Mouse (Mus musculus) MEL-GATA-1-ER (cell line): ENCODE results near the gene Sec23b.
A peak's percentile ranks its signal among the peaks of the same experiment; 100 is the strongest.
"Not testable (repeated sequence)": the region's sequence is repeated elsewhere in the genome, so short reads cannot be mapped to it uniquely, and the experiment has no call there.

ENCODE experiments used
- DNase-seq: peaks from one replicate; pipeline ENCODE4 v3.0.0-alpha.2; 2012; ENCODE audit warnings: low read depth; ENCODE audit errors: extremely low read depth

The Sec23b gene

DNA sequence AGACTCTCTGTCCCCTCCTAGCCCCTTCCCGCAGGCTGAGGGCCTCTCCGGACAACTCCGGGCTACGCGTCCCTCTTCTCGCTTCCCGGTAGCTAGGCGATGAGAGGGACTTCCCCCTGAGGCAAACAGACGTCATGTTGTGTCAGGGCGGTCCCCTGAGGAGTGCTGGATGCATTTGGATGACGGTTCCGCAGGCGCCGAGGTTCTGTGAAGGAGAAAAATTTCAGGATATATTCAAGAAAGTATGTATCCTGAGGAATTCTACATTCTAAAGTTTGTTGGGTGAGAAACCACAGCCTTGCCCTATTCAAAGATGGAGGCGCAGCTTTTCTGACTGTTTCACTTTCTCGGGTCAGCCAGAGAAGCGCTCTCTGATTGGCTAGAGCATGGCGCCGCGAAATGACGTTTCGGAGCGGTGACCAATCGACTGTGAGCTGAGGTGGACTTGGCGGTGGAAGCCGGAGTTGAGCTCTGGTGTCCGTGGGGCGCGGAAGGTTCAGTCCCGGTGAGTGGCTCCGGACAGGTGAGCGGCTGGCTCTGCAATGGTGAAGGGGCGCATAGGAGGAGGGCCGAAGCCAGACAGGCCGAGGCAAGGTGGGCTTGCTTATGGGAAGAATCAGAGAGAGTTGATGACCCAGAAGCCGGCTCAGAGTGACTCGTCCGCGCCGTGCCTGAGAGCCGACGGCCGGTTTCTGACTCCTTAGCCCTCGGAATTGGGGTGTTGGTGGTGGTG, at the start of gene Sec23b:
TSS of gene Sec23b (plus strand) at position 410 of the 733 bp plus-strand sequence.
- DNase-seq, result peak; percentile 93

DNA sequence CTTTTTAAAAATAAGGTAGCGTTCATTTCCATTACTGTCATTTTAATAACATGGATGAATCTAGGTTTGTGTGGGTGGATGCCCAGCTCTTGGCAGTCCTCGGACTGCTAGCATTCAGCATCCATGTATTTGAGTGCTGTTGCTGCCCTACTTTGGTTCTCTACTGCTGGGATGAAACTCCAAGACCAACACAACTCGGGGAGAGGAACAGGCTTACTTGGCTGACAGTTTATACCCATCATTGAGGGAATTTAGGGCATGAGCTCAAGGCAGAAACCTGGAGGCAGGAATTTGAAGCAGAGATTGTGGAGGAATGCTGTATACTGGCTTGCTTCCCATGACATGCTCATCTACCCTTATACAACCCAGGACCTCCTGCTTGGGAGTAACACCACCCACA, 41.4 kb upstream of the Sec23b start:
- no peak for DNase-seq

GRCm38 (mm10) chr2:144519772-144520171, 36.3 kb upstream of the Sec23b start:
- no peak for DNase-seq

- DNase-seq, result no peak
Measured at GRCm38 (mm10) chr2:144525856-144526255, 30.2 kb upstream of the Sec23b start.

DNA sequence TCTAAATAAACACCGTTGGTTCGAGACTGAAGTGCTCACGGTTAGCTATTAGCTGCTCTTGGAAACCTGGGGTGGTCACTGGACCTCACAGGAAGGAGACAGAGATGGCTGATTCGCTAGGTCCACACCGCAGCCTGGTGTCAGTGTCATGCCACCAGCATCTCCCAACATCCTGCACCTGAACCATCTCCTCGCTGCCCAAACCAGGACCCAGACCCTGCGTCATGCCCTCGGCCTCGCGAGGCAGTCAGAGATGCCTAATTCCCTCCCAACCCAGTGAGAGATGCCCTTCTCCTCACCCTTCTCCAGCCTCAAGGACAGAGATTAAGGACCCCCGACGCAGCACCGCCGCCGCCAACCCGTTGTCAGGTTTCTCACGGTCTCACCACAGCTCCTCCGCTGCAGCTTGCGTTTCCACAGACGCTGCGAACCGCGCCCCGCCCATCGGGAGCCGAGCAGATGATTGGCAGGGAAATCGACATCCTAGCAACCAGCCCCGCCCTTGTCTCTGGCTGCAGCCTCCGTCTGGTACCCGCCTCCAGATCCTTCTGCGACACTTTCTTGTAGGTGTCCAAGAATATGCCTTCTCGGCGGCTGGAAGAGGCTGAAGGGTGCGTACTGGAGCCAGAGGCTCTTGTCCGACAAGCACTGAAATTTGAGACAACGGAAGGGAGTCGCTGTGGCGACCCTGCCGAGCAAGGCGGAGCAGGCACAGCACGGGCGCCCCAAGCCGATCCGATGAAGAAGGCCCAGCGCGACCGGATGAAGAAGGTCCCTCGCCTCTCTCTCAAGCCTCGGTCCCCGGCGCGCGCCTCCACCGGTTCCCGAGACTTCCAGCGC, 28.8 kb upstream of the Sec23b start, which contains the start of the genes Dzank1 and Polr3f:
TSS of gene Dzank1 (minus strand) at position 434 of the 840 bp plus-strand sequence.
TSS of gene Polr3f (plus strand) at position 738 of the 840 bp plus-strand sequence.
- peak; percentile 93 for DNase-seq

DNA sequence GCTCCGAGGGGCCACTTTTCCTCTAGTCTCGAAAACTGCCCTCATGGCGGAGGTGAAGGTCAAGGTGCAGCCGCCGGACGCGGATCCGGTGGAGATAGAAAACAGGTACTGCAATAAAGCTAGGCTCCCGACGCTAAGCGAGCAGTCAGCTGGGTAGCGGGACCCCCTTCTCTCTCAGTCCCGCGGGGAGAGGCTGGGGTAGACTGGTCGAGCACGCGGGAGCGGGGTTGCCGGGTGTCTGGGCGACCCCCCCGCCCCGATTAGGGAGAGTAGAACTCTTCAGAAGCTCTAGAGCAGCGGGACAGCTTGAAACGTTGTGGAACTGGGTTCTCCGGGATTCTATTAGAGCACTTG, 28.2 kb upstream of the Sec23b start:
- DNase-seq, result no peak

GRCm38 (mm10) chr2:144537123-144537522, 18.9 kb upstream of the Sec23b start:
- no peak for DNase-seq

DNA sequence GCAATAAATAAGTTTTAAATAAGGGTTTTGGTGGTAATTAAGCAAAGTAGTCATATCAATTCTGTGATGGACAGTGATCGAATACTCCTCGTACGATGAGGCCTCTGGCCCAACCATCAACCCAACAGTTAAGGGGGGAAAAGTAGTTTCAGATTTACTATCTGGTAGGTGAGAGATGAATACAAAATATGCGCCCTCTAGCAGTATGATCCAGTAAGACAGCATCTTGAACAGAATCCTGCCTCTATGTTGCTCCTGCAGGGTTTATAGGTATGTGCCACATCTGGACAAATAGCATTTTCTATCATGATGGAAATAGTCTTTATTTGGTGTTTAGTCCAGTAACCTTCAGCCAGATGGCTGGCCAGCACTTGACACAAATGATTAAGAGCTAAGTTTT, 14.8 kb upstream of the Sec23b start:
- DNase-seq, result no peak

- DNase-seq, result no peak
Measured at GRCm38 (mm10) chr2:144543670-144544069, 12.4 kb upstream of the Sec23b start.

- no peak for DNase-seq
Measured at GRCm38 (mm10) chr2:144544630-144545029, 11.4 kb upstream of the Sec23b start.

DNA sequence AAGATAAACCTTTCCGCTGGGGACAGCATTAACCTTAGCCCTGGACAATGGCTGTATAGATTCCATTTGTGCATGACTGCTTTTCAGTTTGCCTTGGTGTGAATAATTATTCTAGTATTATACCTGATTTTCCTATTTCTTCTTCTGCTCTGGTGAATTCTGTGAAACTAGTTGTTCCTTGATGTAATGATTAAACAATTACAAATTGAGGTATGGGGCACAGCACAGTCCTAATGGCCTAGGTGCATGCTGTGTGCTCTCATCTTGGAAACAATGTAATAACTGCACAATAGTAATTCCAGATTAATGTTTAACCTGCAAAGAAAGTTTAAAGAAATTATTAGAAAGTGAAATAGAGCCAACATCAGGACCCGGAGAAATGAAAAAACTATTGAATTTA, 11.0 kb upstream of the Sec23b start:
- no peak for DNase-seq

GRCm38 (mm10) chr2:144545481-144545880, 10.5 kb upstream of the Sec23b start:
- DNase-seq, result no peak

- DNase-seq, result no peak
Measured at GRCm38 (mm10) chr2:144547559-144547958, 8.5 kb upstream of the Sec23b start.

- DNase-seq, result no peak
Measured at GRCm38 (mm10) chr2:144550529-144550928, 5.5 kb upstream of the Sec23b start, which contains the start of gene Rbbp9. Gene Rbbp9 (minus strand): TSS chr2:144550869.

- no peak for DNase-seq
Measured at GRCm38 (mm10) chr2:144553905-144554304, 2.1 kb upstream of the Sec23b start.

DNA sequence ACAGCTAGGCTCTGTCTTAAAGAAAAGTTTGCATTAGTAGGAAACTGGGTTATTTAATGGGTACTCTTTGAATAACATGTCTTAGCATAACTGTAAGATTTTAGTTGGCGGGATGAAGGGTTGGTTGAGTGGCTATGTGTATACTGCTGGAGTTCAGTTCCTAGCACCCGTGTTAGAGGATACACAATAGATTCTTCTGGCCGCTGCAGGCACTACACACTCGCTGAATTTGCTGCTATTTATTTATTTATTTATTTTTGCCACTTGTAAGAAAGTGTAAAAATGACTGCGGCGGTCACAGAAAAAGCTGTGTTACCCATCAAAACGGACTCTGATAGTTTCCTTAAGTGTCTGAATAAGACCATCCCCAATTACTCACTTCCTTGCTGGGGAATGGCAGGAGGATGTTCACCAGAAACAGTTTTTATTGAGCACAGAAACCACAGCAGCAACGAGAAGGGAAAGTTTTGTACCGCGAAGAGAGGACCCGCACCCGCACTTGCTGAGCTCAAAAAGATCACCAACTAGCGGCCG, 676 bp upstream of the Sec23b start:
- peak; percentile 60 for DNase-seq

GRCm38 (mm10) chr2:144588723-144589122, 32.7 kb downstream of the Sec23b start:
- no peak for DNase-seq

GRCm38 (mm10) chr2:144593036-144593435, 37.0 kb downstream of the Sec23b start:
- DNase-seq, result not testable (repeated sequence)

DNA sequence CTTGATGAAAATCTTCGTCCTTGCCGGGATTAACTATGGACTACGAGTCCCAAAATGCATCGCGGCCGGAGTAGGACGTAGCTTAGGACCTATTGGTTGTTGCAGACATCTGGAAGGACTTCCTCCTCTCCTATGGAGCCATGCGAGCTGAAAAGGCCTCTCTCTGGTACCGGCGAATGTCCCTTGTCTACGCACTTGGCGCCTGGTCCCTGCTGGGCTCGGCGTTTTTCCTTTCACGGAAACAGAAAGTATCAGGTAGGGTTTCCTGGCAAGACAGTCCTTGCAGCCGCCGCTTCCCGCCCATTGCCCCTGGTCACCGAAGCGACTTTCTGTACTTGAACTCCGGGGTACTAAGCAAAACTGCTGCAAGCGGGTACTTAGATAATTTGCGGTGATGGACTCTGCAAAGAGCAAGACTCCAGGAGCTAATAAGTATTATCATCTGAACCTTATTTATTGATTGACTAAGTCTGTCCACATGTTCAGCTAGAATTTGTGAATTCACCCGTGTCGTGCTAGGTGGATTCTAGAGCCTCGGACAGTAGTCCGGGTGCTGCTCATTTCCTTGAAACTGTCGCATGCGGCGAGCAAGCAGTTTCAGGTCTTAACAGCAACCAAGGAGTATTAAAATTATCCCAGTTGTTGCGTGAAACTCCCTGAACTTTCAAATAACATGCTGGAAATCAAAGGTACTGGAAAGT, 38.1 kb downstream of the Sec23b start, which contains the start of gene Smim26:
TSS of gene Smim26 (plus strand) at position 104 of the 701 bp plus-strand sequence.
- DNase-seq, result peak; percentile 63

DNA sequence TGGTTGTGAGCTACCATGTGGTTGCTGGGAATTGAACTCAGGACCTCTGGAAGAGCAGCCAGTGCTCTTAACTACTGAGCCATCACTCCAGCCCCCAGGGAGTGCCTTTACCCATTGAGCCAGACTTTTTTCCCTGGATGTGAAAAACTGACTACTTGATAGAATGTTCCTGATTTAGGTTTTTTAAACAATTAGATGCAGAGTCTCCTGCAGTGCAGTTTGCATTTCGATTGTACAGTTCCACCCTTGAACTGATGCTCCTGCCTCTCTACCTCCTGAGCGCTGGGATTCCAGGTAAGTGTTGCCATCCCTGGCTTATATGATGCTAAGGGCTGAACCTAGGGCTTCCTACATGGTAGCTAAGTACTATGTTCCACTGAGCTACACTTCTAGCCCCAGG, 42.0 kb downstream of the Sec23b start:
- DNase-seq, result no peak
